Mouse (Mus musculus) monocyte, adult 2 months (primary cell): ENCODE data around the gene Mgll.

Source experiments
- DNase-seq, 2 experiments: peaks; one replicate each; pipeline ENCODE4 v3.0.0; 2022; ENCODE audit warnings: low spot score in 2 of 2, low read depth in 1 of 2

Gene Mgll

DNA sequence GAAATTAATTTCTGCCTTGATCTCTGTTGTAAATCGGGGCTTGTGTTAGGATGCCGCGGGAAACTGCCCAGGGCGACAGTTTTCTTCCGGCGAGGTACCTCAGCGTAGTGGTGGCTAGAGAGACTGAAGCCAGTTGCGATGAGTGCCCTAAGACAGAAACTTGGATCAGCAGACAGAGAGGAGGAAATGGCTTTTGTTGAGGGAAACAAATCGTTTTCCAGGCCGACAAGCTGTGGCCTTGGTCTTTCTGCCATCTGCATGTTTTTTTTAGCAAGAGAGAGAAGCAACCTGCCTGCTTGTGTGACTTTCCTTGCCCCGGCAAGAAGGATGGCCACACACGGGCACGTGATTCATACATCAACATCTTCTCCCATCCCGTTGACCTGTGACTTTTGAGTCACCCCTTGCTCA, 70.4 kb downstream of the Mgll start:
- DNase-seq = no peak

DNA sequence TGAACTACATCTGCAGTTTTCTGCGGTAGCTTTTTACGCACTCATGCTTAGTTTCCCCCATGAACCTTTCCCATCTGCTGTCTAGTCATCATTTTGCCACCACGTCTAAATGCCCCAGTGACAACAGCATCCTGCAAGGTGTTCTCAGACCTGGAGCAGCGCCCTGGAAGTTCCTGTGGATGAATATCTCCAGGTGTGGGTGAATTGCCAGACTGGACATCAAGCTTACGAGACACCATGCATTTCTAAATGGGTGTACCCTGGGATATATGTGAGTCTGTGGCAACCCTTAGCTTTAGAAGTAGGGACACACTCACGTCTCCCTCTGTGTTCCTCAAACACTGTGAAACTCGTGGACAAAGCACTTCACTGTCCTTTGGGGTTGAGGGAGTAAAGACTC, 76.0 kb downstream of the Mgll start:
- no peak for DNase-seq

DNA sequence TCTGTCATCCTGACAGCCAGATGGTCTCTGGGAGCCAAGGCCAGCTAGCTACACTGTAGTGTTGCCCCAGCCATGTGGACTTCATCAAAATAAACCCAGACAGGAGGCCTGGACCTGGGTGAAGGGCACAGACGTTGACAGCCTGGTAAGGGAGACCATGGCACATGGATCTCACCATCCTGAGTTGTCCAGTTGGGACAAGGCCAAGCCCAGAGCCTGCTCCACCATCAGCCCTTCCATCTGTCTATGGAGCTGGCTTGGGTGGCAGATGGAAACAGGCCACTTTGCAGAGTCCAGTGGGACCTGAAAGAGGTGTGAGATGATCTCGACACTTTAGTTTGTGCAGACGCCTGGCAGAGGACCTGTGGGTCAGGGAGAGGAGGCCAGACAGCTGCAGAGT, 76.5 kb downstream of the Mgll start:
- no peak for DNase-seq

- no peak for DNase-seq
These were observed 78.8 kb downstream of the Mgll start for GRCm38 (mm10) chr6:88803051-88803450.

GRCm38 (mm10) chr6:88803957-88804695, 79.9 kb downstream of the Mgll start:
- DNase-seq = no peak

GRCm38 (mm10) chr6:88804966-88805577, 80.9 kb downstream of the Mgll start:
- DNase-seq = no peak

- DNase-seq = no peak
These were observed 85.2 kb downstream of the Mgll start for GRCm38 (mm10) chr6:88809091-88810037.

GRCm38 (mm10) chr6:88810291-88810690, 86.1 kb downstream of the Mgll start:
- DNase-seq = no peak

GRCm38 (mm10) chr6:88811396-88811795, 87.2 kb downstream of the Mgll start:
- no peak for DNase-seq

DNA sequence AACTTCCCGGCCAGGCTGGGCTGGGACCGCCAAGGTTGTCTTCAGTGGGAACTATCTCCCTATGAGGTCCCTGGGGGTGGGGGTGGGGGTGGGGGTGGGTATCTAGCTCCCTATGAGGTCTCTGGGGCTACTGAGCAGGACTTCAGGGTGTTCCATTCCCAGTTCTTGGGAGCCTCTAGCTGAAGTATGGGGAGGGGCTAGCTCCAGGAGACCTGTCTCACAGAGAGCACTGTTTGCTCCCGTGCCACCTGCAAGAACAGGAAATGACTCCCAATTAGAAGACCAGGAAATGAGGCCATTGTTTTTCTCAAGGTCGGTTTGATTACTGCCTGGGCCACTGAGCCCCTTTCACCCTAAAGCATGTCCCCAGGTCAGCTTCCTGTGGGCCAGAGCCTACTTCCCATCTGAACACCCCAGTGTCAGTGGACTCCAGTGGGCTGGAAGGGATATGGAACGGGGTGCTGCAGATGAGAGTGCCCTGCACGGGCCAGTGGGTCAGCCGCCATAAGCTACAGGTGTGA, 87.7 kb downstream of the Mgll start:
- no peak for DNase-seq

GRCm38 (mm10) chr6:88812886-88813285, 88.7 kb downstream of the Mgll start:
- DNase-seq = peak in 1 of 2 experiments; percentile 29

GRCm38 (mm10) chr6:88813832-88814231, 89.6 kb downstream of the Mgll start:
- no peak for DNase-seq

- no peak for DNase-seq
These were observed 90.8 kb downstream of the Mgll start for GRCm38 (mm10) chr6:88815036-88815435.

GRCm38 (mm10) chr6:88815489-88815888, 91.3 kb downstream of the Mgll start:
- no peak for DNase-seq

GRCm38 (mm10) chr6:88816913-88817312, 92.7 kb downstream of the Mgll start:
- DNase-seq = no peak

DNA sequence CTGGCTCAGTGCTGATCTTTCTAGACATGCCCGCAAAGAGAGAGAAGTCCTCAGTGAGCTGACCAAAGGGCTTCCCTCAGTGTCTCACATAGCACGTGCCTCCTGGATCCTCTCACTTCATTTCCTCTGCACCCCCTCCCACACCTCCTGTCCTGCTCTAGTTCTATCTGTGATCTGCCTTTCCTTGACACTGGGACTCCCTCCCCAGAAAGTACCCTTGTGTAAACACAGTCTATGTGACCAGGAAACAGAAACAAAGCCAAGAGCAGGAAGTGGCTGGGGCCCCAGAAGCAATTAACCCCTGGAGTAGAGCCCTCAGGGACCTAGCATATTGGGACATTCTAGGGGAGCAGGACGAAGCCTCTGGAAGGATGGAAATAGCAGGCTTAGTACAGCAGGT, 96.6 kb downstream of the Mgll start:
- DNase-seq = no peak

- DNase-seq = no peak
These were observed 97.1 kb downstream of the Mgll start for GRCm38 (mm10) chr6:88821294-88821693.

GRCm38 (mm10) chr6:88821901-88822300, 97.7 kb downstream of the Mgll start:
- DNase-seq = no peak

- DNase-seq = no peak
These were observed 100.0 kb downstream of the Mgll start for GRCm38 (mm10) chr6:88824183-88824582.

DNA sequence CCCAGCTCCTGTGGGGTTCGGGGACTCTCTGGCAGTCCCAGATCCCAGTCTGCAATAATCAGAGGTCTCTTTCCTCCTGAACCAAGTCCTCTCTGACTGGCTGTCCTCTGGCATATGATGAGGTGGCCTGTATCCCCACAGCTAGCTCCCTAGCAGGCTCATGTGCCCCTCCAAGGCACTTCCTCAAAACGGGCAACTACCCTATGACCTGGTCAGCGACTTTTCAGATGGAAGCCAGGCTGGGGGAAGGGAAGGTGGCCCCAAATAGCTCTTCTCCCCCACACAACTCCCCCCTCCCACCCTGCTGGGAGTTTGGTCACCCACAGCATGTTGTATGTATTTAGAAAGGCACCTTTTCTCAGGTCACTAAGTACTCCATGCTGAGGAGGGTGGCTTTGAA, 101.9 kb downstream of the Mgll start:
- DNase-seq = no peak

DNA sequence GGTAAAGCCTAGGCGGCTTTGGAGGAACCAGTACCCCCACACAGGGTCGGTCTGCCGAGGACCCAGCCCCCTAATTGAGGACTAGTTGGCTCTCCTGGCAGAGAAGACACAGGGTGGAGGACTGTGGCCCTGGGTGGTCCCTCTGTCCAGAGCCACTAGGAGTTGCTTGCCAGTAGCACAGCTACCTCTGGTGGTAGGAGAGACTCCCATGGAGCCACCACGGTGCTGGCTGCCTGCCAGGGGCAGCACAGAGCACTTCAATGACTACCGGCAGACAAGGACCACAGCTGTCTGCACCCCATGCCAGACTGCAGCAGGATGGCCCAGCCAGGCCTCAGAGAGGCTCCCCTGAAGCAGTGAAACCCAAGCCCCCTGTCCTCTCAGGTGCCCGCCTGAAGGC, 102.3 kb downstream of the Mgll start:
- no peak for DNase-seq

DNA sequence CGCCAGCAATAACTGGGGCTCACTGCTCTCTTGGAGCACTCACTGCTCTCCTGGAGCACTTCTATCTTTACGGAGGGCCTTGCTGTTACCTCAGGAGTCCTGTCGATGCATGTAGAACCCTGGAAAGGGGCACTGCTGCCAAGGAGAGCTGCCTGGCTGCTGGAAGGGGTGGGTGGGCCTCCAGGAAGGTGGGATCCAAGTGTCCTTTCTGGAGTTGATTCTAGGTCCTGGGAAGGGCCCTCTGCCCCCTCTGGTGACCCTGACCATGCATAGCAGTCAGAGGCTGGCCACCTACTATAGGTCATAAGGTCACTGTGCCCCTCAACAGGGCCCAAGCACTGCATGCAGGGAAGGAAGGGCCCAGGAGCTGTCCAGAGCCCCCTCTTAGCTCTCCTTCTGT, 102.8 kb downstream of the Mgll start:
- DNase-seq = no peak
